Mouse (Mus musculus): ENCODE data around the gene Chst12. TPM values are rescaled to one million over a fixed set of nuclear protein-coding genes. Genes with fewer than 3 reads are reported as not detected.
A peak's percentile ranks its signal among the peaks of the same experiment; 100 is the strongest.

Chst12 gene
- total RNA-seq, 2 experiments from 2014 or later = 20.2 to 21.5 TPM

- intact Hi-C loops (cut with DNase I) = no loop called here
- DNase-seq (ENCODE audit: extremely low spot score in 1 of 2, low spot score in 2 of 2) = no peak
Measured at GRCm38 (mm10) chr5:140514799-140515486, 9.6 kb downstream of the Chst12 start.

GRCm38 (mm10) chr5:140517159-140517920 is 12.0 kb downstream of the Chst12 start:
- DNase-seq (ENCODE audit: extremely low spot score in 1 of 2, low spot score in 2 of 2) = no peak
- intact Hi-C loops (cut with DNase I) = no loop called here

GRCm38 (mm10) chr5:140517921-140518230 is 12.5 kb downstream of the Chst12 start:
- intact Hi-C loops (cut with DNase I) = no loop called here
- DNase-seq (ENCODE audit: extremely low spot score in 1 of 2, low spot score in 2 of 2) = no peak

GRCm38 (mm10) chr5:140521196-140521595 is 15.8 kb downstream of the Chst12 start:
- DNase-seq (ENCODE audit: extremely low spot score in 1 of 2, low spot score in 2 of 2) = no peak
- intact Hi-C loops (cut with DNase I) = no loop called here

GRCm38 (mm10) chr5:140526754-140527153 is 21.4 kb downstream of the Chst12 start:
- DNase-seq (ENCODE audit: extremely low spot score in 1 of 2, low spot score in 2 of 2) = no peak
- intact Hi-C loops (cut with DNase I) = no loop called here

GRCm38 (mm10) chr5:140538111-140538683 is 32.8 kb downstream of the Chst12 start:
- no peak for DNase-seq (ENCODE audit: extremely low spot score in 1 of 2, low spot score in 2 of 2)
- intact Hi-C loops (cut with DNase I) = loop anchor here (5.0 to 10.0 kb wide), 2 partner anchors 63 to 214 kb away; no protein-coding TSS in a partner anchor

- intact Hi-C loops (cut with DNase I) = loop anchor here (1.0 to 5.0 kb wide), 3 partner anchors 79 to 147 kb away; no protein-coding TSS in a partner anchor
- DNase-seq (ENCODE audit: extremely low spot score in 1 of 2, low spot score in 2 of 2) = peak; percentile 67 to 76
Measured at GRCm38 (mm10) chr5:140540106-140540505, 34.8 kb downstream of the Chst12 start.

GRCm38 (mm10) chr5:140542811-140543575 is 37.6 kb downstream of the Chst12 start:
- DNase-seq (ENCODE audit: extremely low spot score in 1 of 2, low spot score in 2 of 2) = peak; percentile 66 to 77
- intact Hi-C loops (cut with DNase I) = loop anchor here (2.0 to 5.0 kb wide), 3 partner anchors 68 to 144 kb away; no protein-coding TSS in a partner anchor

GRCm38 (mm10) chr5:140545651-140546050 is 40.3 kb downstream of the Chst12 start:
- intact Hi-C loops (cut with DNase I) = no loop called here
- DNase-seq (ENCODE audit: extremely low spot score in 1 of 2, low spot score in 2 of 2) = no peak

- intact Hi-C loops (cut with DNase I) = no loop called here
- no peak for DNase-seq (ENCODE audit: extremely low spot score in 1 of 2, low spot score in 2 of 2)
Measured at GRCm38 (mm10) chr5:140546332-140546731, 41.0 kb downstream of the Chst12 start.

GRCm38 (mm10) chr5:140549306-140550047 is 44.1 kb downstream of the Chst12 start:
- peak; percentile 52 to 56 for DNase-seq (ENCODE audit: extremely low spot score in 1 of 2, low spot score in 2 of 2)
- intact Hi-C loops (cut with DNase I) = no loop called here

GRCm38 (mm10) chr5:140553719-140554118 is 48.4 kb downstream of the Chst12 start:
- no peak for DNase-seq (ENCODE audit: extremely low spot score in 1 of 2, low spot score in 2 of 2)
- intact Hi-C loops (cut with DNase I) = no loop called here

GRCm38 (mm10) chr5:140556859-140557258 is 51.5 kb downstream of the Chst12 start:
- intact Hi-C loops (cut with DNase I) = no loop called here
- DNase-seq (ENCODE audit: extremely low spot score in 1 of 2, low spot score in 2 of 2) = peak in 1 of 2 experiments; percentile 77

- no peak for DNase-seq (ENCODE audit: extremely low spot score in 1 of 2, low spot score in 2 of 2)
- intact Hi-C loops (cut with DNase I) = no loop called here
Measured at GRCm38 (mm10) chr5:140562601-140563000, 57.3 kb downstream of the Chst12 start.

GRCm38 (mm10) chr5:140564896-140565295 is 59.5 kb downstream of the Chst12 start, which contains the start of gene Grifin:
TSS of gene Grifin (minus strand) at chr5:140565071.
- intact Hi-C loops (cut with DNase I) = no loop called here
- no peak for DNase-seq (ENCODE audit: extremely low spot score in 1 of 2, low spot score in 2 of 2)

GRCm38 (mm10) chr5:140565451-140565850 is 60.1 kb downstream of the Chst12 start:
- peak in 1 of 2 experiments; percentile 71 for DNase-seq (ENCODE audit: extremely low spot score in 1 of 2, low spot score in 2 of 2)
- intact Hi-C loops (cut with DNase I) = no loop called here

- intact Hi-C loops (cut with DNase I) = no loop called here
- peak in 1 of 2 experiments; percentile 62 for DNase-seq (ENCODE audit: extremely low spot score in 1 of 2, low spot score in 2 of 2)
Measured at GRCm38 (mm10) chr5:140565856-140566255, 60.5 kb downstream of the Chst12 start.

GRCm38 (mm10) chr5:140566271-140566670 is 60.9 kb downstream of the Chst12 start:
- no peak for DNase-seq (ENCODE audit: extremely low spot score in 1 of 2, low spot score in 2 of 2)
- intact Hi-C loops (cut with DNase I) = no loop called here

Data from left cerebral cortex, postnatal 10 days (tissue).